9 mouse cellular contexts compared by ENCODE assay signal in genomic region chr7:66434453-66434935, GRCm38 (mm10). TPM values are rescaled to one million over a fixed set of nuclear protein-coding genes. Genes with fewer than 3 reads are reported as not detected.
DNase-seq lines count a peak whose midpoint lies in the region; ATAC-seq lines count a peak whose summit lies in the region.
"Had no signal": no experiment of that assay in that cellular context is flagged by ENCODE, and none has a peak within 500 bp of the region (broad histone marks: within the 10 kb centered on the region; RNA-seq: fewer than 3 reads in every experiment).

No protein-coding gene starts in this region.

- no peak overlapping the region for H3K4me3 ChIP-seq in forebrain, embryonic 10.5 days
- H3K4me3 ChIP-seq in forebrain, embryonic 12.5 days (replicated peaks): no peak overlapping the region
- no peak overlapping the region for H3K4me3 ChIP-seq in embryonic facial prominence, embryonic 10.5 days
- no peak overlapping the region for H3K4me3 ChIP-seq in hindbrain, embryonic 11.5 days (ENCODE audit: low read depth, low read length)
- H3K4me3 ChIP-seq: limb, embryonic 15.5 days had no signal

- no peak overlapping the region for H3K4me2 ChIP-seq in forebrain, embryonic 12.5 days
- no peak overlapping the region for H3K4me2 ChIP-seq in hindbrain, embryonic 11.5 days (replicated peaks; ENCODE audit: low read depth, low read length)
- H3K4me2 ChIP-seq: limb, embryonic 15.5 days had no signal

- no peak overlapping the region for H3K27ac ChIP-seq in forebrain, embryonic 10.5 days
- H3K27ac ChIP-seq in forebrain, embryonic 12.5 days: no peak overlapping the region
- H3K27ac ChIP-seq in embryonic facial prominence, embryonic 10.5 days (replicated peaks): no peak overlapping the region
- no peak overlapping the region for H3K27ac ChIP-seq in hindbrain, embryonic 11.5 days (ENCODE audit: low read depth, low read length)
- H3K27ac ChIP-seq: limb, embryonic 15.5 days had no signal

- H3K9me3 ChIP-seq in forebrain, embryonic 10.5 days: no peaks in the 10 kb centered on the region
- no peaks in the 10 kb centered on the region for H3K9me3 ChIP-seq in forebrain, embryonic 12.5 days
- H3K9me3 ChIP-seq in embryonic facial prominence, embryonic 10.5 days: no peaks in the 10 kb centered on the region
- no peaks in the 10 kb centered on the region for H3K9me3 ChIP-seq in hindbrain, embryonic 11.5 days (ENCODE audit: control insufficient read depth, low read length)
- H3K9me3 ChIP-seq: limb, embryonic 15.5 days had no signal

- 53% methylated on average over 10 of the region's 10 CpGs for WGBS in forebrain, embryonic 10.5 days
- 50% methylated on average over 10 of the region's 10 CpGs for WGBS in forebrain, embryonic 12.5 days
- WGBS in embryonic facial prominence, embryonic 10.5 days: 56% methylated on average over 10 of the region's 10 CpGs
- 53% methylated on average over 10 of the region's 10 CpGs for WGBS in hindbrain, embryonic 11.5 days

- ATAC-seq in forebrain, embryonic 12.5 days (ENCODE audit: low FRiP score): no peak
- ATAC-seq in hindbrain, embryonic 11.5 days (ENCODE audit: low FRiP score): no peak
- peak; percentile 81 for ATAC-seq in megakaryocyte, adult 5-6 weeks (ENCODE audit: poor library complexity, severe bottlenecking)

- H3K36me3 ChIP-seq in forebrain, embryonic 10.5 days (replicated peaks): no peaks in the 10 kb centered on the region
- H3K36me3 ChIP-seq in forebrain, embryonic 12.5 days (replicated peaks): no peaks in the 10 kb centered on the region
- no peaks in the 10 kb centered on the region for H3K36me3 ChIP-seq in embryonic facial prominence, embryonic 10.5 days (replicated peaks)
- H3K36me3 ChIP-seq in hindbrain, embryonic 11.5 days (ENCODE audit: control insufficient read depth, insufficient read depth, low read length): no peaks in the 10 kb centered on the region
- H3K36me3 ChIP-seq: limb, embryonic 15.5 days had no signal

- peaks cover 12% of the 10 kb centered on the region for H3K27me3 ChIP-seq in forebrain, embryonic 10.5 days (ENCODE audit: poor library complexity, severe bottlenecking)
- peaks cover 18% of the 10 kb centered on the region for H3K27me3 ChIP-seq in forebrain, embryonic 12.5 days
- H3K27me3 ChIP-seq in embryonic facial prominence, embryonic 10.5 days (replicated peaks; ENCODE audit: low read depth, poor library complexity, severe bottlenecking): peaks cover 13% of the 10 kb centered on the region
- H3K27me3 ChIP-seq in hindbrain, embryonic 11.5 days (ENCODE audit: control insufficient read depth, insufficient read depth, low read length): no peaks in the 10 kb centered on the region; the same call in 1 of the 2 replicates

- peak; percentile 52 for DNase-seq in forebrain, embryonic 10.5 days (ENCODE audit: extremely low spot score, low spot score)
- DNase-seq in adrenal gland, postnatal 10 days: peak; percentile 81
- DNase-seq in embryonic facial prominence, embryonic 10.5 days (ENCODE audit: low spot score): peak; percentile 68
- DNase-seq in hindbrain, embryonic 11.5 days (ENCODE audit: low spot score): peak; percentile 77
- peak; percentile 83 to 84 for DNase-seq in layer of hippocampus, postnatal 10 days (ENCODE audit: low spot score in 2 of 2)
- DNase-seq in right cerebral cortex, postnatal 4 days: peak; percentile 79

- peaks cover 8% of the 10 kb centered on the region for H3K4me1 ChIP-seq in forebrain, embryonic 10.5 days
- H3K4me1 ChIP-seq in forebrain, embryonic 12.5 days: no peaks in the 10 kb centered on the region
- H3K4me1 ChIP-seq in embryonic facial prominence, embryonic 10.5 days: peaks cover 7% of the 10 kb centered on the region
- H3K4me1 ChIP-seq in hindbrain, embryonic 11.5 days (replicated peaks; ENCODE audit: control insufficient read depth, insufficient read depth, low read length): no peaks in the 10 kb centered on the region

- no peak overlapping the region for H3K9ac ChIP-seq in forebrain, embryonic 12.5 days
- no peak overlapping the region for H3K9ac ChIP-seq in hindbrain, embryonic 11.5 days (ENCODE audit: low read depth, low read length)
- H3K9ac ChIP-seq: limb, embryonic 15.5 days had no signal

RNA-seq across cellular contexts. Expression of gene Aldh1a3, which starts 7.2 kb away (rescaled TPM):
- 30.4 and 30.6 TPM in 2 replicates for polyA plus RNA-seq in forebrain, embryonic 10.5 days (2016; fragmentation: Nextera tagmentation; extraction: Ambion mirVana)
- 6.0 and 6.5 TPM in 2 replicates for polyA plus RNA-seq in forebrain, embryonic 12.5 days (2016; fragmentation: Nextera tagmentation; extraction: Ambion mirVana)
- total RNA-seq in adrenal gland, postnatal 10 days (2021): 10 to 100 TPM; 11.4 to 12.4 TPM
- polyA plus RNA-seq in embryonic facial prominence, embryonic 10.5 days (2016; fragmentation: Nextera tagmentation; extraction: Ambion mirVana): 39.7 and 47.1 TPM in 2 replicates
- polyA plus RNA-seq in hindbrain, embryonic 11.5 days (2014; fragmentation: Nextera tagmentation; extraction: Ambion mirVana): 1.3 and 4.2 TPM in 2 replicates
- total RNA-seq in layer of hippocampus, postnatal 10 days (2021): 1 to 10 TPM in 1 of 2 experiments, under 1 TPM in 1; 0.94 to 1.4 TPM
- 0.16 TPM in 1 of 2 replicates, not detected in the other for total RNA-seq in megakaryocyte, adult 5-6 weeks (2015)
- total RNA-seq in megakaryocyte, adult 5-6 weeks (2017): not detected in 2 replicates

RNA-seq across cellular contexts. Expression of gene Lrrk1, which starts 46.3 kb away (rescaled TPM):
- polyA plus RNA-seq in forebrain, embryonic 10.5 days (2016; fragmentation: Nextera tagmentation; extraction: Ambion mirVana): 5.8 TPM in 2 replicates
- 2.6 and 3.7 TPM in 2 replicates for polyA plus RNA-seq in forebrain, embryonic 12.5 days (2016; fragmentation: Nextera tagmentation; extraction: Ambion mirVana)
- 10 to 100 TPM; 12.4 to 16.4 TPM for total RNA-seq in adrenal gland, postnatal 10 days (2021)
- 8.5 and 8.7 TPM in 2 replicates for polyA plus RNA-seq in embryonic facial prominence, embryonic 10.5 days (2016; fragmentation: Nextera tagmentation; extraction: Ambion mirVana)
- polyA plus RNA-seq in hindbrain, embryonic 11.5 days (2014; fragmentation: Nextera tagmentation; extraction: Ambion mirVana): 2.9 and 3.2 TPM in 2 replicates
- 1 to 10 TPM; 3.1 to 3.4 TPM for total RNA-seq in layer of hippocampus, postnatal 10 days (2021)
- 20.6 and 25.6 TPM in 2 replicates for total RNA-seq in megakaryocyte, adult 5-6 weeks (2015)
- 26.6 and 27.9 TPM in 2 replicates for total RNA-seq in megakaryocyte, adult 5-6 weeks (2017)
